Mouse (Mus musculus) thymus, adult 2 months (tissue): ENCODE results near the gene Prrt3.

Experiments
- CTCF ChIP-seq: fragments of 200-500 bp; IDR thresholded peaks from 2 replicates; pipeline ENCODE4 v1.5.1; 2012; ENCODE audit warnings: mild to moderate bottlenecking, control low read depth, low read length, moderate library complexity, borderline replicate concordance; ENCODE audit not compliant: control insufficient read depth, poor library complexity, insufficient read depth; ENCODE audit errors: extremely low read depth
- POLR2A ChIP-seq: fragments of 200-500 bp; IDR thresholded peaks from 2 replicates; pipeline ENCODE4 v1.6.1; 2012; ENCODE audit warnings: mild to moderate bottlenecking, low read length, control low read depth, moderate library complexity; ENCODE audit not compliant: control insufficient read depth, poor library complexity, insufficient read depth; ENCODE audit errors: extremely low read depth

- TF ChIP-seq POLR2A (no peak), CTCF (no peak)
These were observed 43.7 kb downstream of the Prrt3 start, which contains the start of gene Il17re for GRCm38 (mm10) chr6:113457952-113458534.
